Mouse (Mus musculus): ENCODE measurements around the gene Mtmr1.
"Not testable (repeated sequence)": the region's sequence is repeated elsewhere in the genome, so short reads cannot be mapped to it uniquely, and the experiment has no call there.

The Mtmr1 gene

DNA sequence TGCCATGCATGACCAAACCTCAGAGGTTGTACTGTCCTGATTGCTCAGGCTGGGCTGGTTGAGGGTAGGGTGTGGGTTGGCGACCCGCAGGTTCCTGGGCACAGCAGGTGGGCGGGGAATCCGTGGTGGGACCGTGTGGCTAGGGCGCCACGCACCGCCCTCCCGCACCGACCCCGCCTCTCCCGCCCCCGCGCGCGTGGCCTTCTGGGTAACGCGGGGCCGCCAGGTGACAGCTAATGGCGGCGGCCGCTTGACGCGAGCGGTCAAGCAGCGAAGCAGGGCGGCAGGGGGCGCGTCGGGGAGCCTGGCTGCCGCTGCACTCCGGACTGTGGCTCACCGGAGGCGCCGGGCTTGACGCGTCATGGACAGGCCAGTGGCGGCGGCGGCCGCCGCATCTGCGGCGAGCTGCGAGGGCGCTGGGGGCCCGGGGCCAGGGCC is at the start of gene Mtmr1:
Mtmr1 (plus strand) TSS at position 207 of the 438 bp plus-strand sequence.
- in situ Hi-C loops (cut with MboI; ENCODE audit: low pct_unique_long_range_greater_than_20kb in 1 of 2, low sequenced_read_pairs in 2 of 2, unreplicated experiment in 1 of 2), result no loop called here

DNA sequence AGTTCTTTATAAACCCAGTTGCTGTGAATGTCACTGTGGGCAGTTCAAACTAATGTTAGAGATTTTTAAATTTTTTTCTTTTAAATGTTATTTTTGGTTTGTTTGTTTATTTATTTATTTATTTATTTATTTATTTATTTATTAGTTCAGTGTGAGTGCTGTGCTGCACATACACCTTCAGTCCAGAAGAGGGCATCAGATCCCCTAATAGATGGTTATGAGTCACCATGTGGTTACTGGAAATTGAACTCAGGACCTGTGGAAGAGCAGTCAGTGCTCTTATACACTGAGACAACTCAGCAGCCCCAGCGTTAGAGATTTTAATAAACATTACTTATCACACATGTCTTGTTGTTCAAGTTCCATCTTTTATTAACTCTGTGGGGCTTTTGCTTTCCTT is 12.5 kb upstream of the Mtmr1 start:
- in situ Hi-C loops (cut with MboI; ENCODE audit: low pct_unique_long_range_greater_than_20kb in 1 of 2, low sequenced_read_pairs in 2 of 2, unreplicated experiment in 1 of 2), result no loop called here

DNA sequence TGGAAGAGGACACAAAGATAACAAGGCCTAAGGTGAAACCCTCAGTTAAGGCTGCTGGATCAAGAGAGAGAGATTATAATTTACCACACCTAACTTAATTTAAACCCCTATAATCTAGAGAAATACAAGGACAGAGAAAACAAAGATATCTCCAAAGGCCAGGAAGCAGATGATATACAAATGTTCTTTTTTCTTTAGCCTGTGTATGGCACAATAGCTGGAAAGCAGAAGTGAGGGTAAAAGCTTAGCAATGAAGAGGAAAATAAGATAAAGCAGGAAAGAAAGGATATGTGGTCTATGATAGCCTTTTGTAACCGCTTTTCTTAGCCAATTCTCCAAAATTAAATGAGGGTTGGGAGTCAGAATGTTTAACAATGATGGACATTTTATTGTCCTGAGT is 9.2 kb upstream of the Mtmr1 start:
- in situ Hi-C loops (cut with MboI; ENCODE audit: low pct_unique_long_range_greater_than_20kb in 1 of 2, low sequenced_read_pairs in 2 of 2, unreplicated experiment in 1 of 2), result no loop called here

DNA sequence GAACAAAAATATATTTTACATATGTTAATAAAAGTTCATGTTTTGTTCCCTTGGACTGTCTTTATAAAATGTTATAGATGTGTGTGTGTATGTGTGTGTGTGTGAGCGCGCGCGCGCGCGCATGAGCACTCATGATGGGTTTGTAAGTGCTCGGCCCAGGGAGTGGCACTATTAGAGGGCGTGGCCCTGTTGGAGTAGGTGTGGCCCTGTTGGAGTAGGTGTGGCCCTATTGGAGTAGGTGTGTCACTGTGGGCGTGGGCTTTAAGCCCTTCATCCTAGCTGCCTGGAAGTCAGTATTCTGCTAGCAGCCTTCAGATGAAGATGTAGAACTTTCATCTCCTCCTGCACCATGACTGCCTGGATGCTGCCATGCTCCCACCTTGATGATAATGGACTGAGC is 2.8 kb upstream of the Mtmr1 start:
- in situ Hi-C loops (cut with MboI; ENCODE audit: low pct_unique_long_range_greater_than_20kb in 1 of 2, low sequenced_read_pairs in 2 of 2, unreplicated experiment in 1 of 2), result not testable (repeated sequence)

DNA sequence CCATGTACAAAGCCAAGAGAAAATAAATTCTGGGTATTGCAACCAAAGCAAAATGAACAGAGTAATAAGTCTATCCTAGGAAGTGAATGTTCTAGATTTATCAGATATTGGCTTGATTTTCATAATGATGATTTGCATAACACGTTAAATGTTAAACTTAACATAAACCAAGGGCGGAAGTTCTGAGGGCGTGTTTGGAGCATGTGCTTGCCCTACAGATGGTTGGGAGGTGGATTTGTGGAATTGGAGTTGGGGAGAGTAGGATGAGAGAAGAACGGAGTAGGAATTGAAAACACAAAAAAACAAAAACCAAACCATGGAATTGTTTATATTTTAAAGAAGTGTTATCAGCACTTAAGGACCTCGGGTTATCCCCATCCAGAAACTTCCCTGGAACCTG is 498 bp upstream of the Mtmr1 start:
- in situ Hi-C loops (cut with MboI; ENCODE audit: low pct_unique_long_range_greater_than_20kb in 1 of 2, low sequenced_read_pairs in 2 of 2, unreplicated experiment in 1 of 2), result no loop called here

DNA sequence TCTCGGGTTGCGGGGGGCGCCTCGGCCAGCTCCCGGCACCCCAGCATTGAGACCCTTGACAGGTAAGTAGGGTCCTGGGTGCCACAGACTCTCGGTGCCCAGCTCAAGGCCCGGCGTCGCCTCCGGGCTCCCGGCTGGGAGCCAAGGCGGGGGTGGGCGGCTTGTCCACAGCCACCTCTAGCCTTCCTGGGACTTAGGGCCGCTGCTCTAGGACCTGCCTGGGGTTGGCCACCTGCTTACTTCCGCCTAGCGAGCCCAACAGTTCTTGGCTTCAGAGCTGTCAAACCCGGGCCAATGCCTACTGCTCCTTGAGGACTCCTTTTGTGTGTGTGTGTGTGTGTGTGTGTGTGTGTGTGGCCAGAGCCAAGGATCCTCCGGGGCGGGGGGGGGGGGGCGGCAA is 451 bp downstream of the Mtmr1 start:
- in situ Hi-C loops (cut with MboI; ENCODE audit: low pct_unique_long_range_greater_than_20kb in 1 of 2, low sequenced_read_pairs in 2 of 2, unreplicated experiment in 1 of 2), result no loop called here

DNA sequence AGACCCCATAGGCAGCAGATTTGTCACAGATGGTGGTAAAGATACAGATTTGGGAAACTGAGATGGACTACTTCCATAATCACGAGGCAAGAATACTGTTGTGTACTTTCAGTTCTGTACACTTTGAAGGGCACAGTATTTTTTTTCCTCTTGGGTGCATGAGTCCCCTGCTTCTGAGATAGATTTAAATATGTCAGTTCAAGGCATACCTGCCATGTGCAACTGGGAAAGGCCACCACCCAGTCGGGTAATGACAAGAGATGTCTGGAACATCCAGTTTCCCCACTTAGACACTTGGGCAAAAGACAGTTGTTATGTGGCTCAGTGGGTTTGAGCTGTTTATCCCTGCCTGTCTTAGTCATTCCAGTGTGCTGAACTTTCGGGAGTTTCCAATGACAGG is 950 bp downstream of the Mtmr1 start:
- in situ Hi-C loops (cut with MboI; ENCODE audit: low pct_unique_long_range_greater_than_20kb in 1 of 2, low sequenced_read_pairs in 2 of 2, unreplicated experiment in 1 of 2), result no loop called here

DNA sequence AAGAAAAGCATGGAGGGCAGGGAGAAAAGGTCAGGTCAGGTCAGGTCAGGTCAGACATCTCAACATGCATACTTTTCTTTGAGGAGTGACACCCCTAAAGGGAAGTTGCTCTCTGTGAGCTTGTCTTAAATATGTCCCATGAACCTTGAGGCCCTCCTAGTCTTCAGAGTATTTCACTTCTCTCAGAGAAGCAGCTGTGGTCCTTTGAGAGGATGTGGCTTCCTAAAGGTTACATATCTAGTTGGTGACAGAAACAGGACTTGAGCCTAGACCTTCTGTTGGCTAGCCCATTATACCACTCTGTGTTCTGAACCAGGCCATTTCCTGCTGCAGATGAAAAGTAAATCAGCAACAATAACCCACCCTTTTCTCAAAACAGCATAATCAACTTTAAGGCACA is 2.4 kb downstream of the Mtmr1 start:
- in situ Hi-C loops (cut with MboI; ENCODE audit: low pct_unique_long_range_greater_than_20kb in 1 of 2, low sequenced_read_pairs in 2 of 2, unreplicated experiment in 1 of 2), result no loop called here

DNA sequence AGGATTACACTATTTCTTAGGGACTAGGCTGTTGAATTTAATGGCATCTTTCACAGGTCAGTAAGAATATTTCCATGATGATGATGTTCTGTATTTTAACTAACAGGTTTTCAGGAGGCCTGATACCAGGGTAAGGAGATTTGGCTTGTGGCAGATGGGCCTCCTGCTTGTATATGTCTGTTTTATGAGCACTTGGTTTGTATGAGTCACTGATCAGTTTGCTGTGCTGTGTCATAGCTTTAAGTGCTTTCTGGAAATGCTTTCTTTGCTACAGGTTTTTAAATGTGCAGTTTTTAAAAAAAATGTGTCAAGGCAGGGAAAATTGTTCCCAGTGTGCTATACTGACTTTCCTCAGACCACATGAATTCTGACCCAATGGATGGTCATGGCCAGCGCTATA is 12.2 kb downstream of the Mtmr1 start:
- in situ Hi-C loops (cut with MboI; ENCODE audit: low pct_unique_long_range_greater_than_20kb in 1 of 2, low sequenced_read_pairs in 2 of 2, unreplicated experiment in 1 of 2), result no loop called here

DNA sequence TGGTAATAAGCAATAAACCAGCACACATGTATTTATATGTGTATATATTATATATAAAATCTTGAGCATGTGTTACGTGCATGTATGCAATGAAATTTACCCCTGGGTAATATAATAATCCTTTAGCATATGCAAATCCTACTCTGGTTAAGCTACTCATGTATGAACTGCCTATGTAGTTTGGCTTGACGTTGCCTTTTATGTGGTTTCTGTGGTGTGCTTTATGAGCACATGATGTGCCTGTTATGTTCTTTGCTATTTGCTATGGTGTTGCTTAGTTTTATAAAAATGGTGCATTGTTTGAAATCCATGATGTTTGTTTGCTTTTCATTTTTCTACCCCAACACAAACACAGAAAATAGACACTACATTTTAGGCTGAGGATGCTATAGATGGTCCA is 13.9 kb downstream of the Mtmr1 start:
- in situ Hi-C loops (cut with MboI; ENCODE audit: low pct_unique_long_range_greater_than_20kb in 1 of 2, low sequenced_read_pairs in 2 of 2, unreplicated experiment in 1 of 2), result no loop called here

DNA sequence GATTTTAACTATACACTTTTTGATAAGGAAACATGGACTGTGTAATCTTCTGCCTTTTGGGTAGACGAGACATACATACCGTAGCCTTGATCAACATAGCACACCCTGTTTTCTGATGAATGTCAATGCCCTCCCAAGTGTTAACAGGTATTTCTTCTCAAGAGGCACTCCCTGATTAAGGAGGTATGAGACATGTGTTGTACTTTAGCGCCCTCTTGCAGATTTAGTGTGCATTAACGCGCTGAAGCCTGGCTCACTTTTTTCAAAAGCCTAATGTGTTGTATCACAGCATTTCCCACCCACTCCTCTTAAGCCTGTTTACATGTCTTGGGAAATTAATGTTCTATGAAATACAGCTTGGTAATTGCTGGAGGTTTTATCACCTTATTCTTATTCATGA is 17.0 kb downstream of the Mtmr1 start:
- in situ Hi-C loops (cut with MboI; ENCODE audit: low pct_unique_long_range_greater_than_20kb in 1 of 2, low sequenced_read_pairs in 2 of 2, unreplicated experiment in 1 of 2), result no loop called here

DNA sequence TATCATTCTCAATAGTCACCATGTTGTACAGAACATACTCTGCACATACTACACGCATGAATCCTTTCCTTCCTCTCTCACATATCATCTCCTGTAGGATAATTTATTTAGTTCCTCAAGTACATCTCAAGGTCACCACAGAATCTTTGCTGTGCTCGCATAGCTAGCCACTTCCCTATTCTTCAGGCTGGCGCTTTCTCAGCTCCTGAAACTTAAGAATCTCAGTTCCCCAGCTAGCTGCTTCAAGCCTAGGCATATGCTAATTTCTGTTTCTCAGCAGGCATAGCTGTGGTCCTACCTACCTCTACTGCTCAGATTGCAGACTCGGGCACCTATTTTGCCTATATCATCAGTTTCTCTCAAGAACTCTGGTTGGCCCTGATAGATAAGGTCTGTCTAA is 31.8 kb downstream of the Mtmr1 start:
- in situ Hi-C loops (cut with MboI; ENCODE audit: low pct_unique_long_range_greater_than_20kb in 1 of 2, low sequenced_read_pairs in 2 of 2, unreplicated experiment in 1 of 2), result no loop called here

DNA sequence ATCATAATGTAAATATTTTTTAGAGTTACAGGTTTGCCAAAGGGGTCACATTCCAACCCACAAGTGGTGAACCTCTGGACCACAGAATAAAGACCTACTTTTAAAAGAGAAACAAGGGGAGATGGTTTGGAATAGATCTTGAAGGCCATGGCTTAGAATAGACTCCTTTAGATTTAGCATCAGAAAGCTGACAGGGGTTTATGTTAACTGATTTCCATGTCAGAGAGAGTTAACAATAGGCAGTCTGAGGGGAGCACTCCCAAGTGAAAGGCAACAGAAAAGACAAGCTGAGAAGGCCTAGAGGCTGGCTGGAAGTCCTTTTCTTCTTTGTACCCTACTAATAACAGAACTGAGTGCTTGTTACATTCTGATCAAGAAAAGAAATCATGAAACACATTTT is 41.7 kb downstream of the Mtmr1 start:
- in situ Hi-C loops (cut with MboI; ENCODE audit: low pct_unique_long_range_greater_than_20kb in 1 of 2, low sequenced_read_pairs in 2 of 2, unreplicated experiment in 1 of 2), result loop anchor here in 1 of 2 experiments (25.0 kb wide), 1 partner anchor 206 kb away; no protein-coding TSS in a partner anchor

DNA sequence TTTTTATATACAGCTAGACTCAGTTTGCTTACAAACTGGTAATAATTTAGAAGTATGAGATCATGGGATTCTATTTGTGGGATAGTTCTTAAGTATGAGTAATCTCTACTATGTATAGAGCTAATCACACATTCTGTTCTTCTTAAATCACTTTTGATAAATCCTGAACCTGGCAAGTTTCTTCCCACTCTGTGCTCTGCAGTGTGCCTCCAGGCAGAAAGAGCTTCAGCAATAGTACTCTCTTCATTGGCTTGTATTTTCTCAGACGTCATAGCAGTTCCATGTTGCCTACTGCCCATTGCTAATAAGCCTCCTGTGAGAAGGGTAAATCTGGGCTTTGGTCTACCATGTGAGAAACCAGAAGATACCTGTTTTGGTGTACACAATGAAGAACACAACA is 43.8 kb downstream of the Mtmr1 start:
- in situ Hi-C loops (cut with MboI; ENCODE audit: low pct_unique_long_range_greater_than_20kb in 1 of 2, low sequenced_read_pairs in 2 of 2, unreplicated experiment in 1 of 2), result loop anchor here in 1 of 2 experiments (25.0 kb wide), 1 partner anchor 204 kb away; no protein-coding TSS in a partner anchor

DNA sequence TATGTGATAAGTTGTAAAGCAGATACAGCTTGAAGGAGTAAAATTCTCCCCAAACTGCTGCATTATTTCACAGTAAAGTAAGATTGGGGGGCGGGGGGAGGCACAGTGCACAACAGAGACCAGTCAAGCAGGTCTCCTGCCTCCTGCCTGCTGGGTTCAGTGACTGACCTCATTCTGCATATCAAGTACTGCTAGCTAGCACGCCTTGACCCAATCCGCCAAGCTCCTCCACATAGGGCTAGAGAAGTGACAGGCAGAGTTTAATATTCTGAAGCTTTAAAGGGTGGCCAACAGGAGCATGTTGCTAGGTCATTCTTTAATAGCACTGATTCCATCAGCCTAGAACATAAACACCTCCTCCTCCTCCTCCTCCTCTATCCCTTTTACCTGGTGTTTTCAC is 48.2 kb downstream of the Mtmr1 start:
- in situ Hi-C loops (cut with MboI; ENCODE audit: low pct_unique_long_range_greater_than_20kb in 1 of 2, low sequenced_read_pairs in 2 of 2, unreplicated experiment in 1 of 2), result loop anchor here in 1 of 2 experiments (25.0 kb wide), 1 partner anchor 200 kb away; no protein-coding TSS in a partner anchor

DNA sequence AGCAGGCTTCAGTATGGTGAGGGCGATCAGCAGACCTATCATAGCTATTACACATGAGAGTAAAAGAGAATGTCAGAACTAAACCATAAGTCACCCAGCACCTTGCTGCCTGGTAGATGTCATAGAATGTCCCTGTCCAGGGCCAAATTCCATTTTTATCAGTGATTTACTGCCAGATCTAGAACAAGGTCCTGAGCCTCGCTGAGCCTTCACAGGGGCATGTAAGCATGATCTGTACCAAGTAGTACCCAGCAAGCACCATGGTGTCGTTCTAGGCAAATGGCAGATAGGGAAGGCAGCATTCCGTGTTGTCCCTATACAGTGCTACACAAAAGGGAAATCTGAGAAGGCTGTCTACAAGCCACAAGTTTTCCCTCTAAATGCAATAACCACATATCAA is 49.1 kb downstream of the Mtmr1 start:
- in situ Hi-C loops (cut with MboI; ENCODE audit: low pct_unique_long_range_greater_than_20kb in 1 of 2, low sequenced_read_pairs in 2 of 2, unreplicated experiment in 1 of 2), result loop anchor here in 1 of 2 experiments (25.0 kb wide), 1 partner anchor 199 kb away; no protein-coding TSS in a partner anchor

DNA sequence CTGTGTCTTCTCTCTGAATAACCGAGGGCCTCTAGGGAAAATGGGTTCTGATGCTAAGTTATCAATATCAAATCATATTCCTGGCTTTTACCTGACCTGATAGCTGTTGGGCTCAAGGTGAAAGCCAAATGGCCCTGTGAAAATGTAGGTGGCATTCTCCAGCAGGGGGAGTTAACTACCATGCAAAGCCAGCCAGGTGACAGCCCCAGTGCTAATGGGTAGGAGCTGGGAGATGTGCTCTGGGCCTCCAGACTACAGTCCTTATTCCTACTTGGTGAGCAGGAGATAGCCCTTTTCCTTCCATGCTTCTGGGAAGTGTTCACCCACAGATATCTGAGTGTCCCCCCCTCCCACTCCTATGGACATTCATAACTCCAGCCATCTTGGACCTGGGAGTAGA is 60.3 kb downstream of the Mtmr1 start:
- in situ Hi-C loops (cut with MboI; ENCODE audit: low pct_unique_long_range_greater_than_20kb in 1 of 2, low sequenced_read_pairs in 2 of 2, unreplicated experiment in 1 of 2), result loop anchor here (10.0 to 25.0 kb wide), 2 partner anchors 187 to 200 kb away; no protein-coding TSS in a partner anchor

DNA sequence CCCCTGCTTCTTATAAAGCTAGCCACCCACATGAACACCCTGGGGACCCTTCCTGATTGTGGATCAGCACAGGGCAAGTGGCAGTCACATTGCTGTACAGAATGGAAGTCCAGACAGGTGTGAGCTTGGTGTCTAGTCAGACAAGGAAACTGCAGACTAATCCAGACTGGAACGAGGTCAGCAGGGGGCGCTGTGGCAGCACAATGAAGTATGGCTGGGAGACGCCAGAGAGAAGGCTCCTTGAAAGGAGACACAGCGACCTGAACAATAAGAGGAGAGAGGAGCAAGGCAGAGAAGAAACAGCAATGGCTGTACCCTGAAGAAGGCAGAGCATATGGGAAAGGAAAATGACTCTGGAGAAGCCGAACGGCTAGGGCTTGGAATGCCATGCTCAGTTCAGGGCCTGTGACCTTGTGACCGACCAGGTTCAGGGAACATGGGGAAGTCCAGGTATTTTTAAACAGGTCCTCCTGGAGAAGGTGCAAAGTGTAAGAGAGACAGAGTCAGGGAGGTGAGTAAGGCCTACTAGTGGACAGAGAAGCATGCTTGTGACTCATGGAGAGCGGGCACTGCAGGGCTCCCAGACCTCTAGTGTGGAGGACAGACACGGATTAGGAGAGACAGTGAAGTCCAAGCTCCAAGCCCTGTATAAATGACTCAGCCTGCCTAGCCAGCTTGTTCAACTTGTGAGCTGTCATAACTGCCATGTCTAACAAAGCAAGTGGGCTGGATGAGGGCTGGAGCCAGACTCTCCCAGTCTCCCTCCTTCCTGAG is 61.4 kb downstream of the Mtmr1 start:
- in situ Hi-C loops (cut with MboI; ENCODE audit: low pct_unique_long_range_greater_than_20kb in 1 of 2, low sequenced_read_pairs in 2 of 2, unreplicated experiment in 1 of 2), result loop anchor here in 1 of 2 experiments (10.0 kb wide), 1 partner anchor 199 kb away; no protein-coding TSS in a partner anchor

DNA sequence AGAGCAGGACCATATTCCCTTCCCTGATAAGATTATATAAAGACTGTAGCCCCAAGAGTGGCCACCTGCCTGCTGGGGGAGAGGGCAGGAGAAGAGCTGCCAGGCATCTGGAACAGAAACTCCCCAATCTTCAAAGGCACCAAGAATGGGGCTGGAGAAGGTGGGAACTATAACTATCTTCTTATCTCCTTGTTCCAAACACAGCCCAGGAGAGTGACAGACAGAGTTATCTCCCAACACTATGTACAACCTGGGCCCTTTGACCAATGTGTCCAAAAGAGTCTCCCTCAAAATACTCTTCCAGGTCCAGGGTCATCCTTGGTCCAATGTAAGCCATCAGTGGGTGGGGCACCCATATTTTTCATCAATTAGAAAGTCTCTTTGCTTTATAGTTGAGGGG is 62.9 kb downstream of the Mtmr1 start:
- in situ Hi-C loops (cut with MboI; ENCODE audit: low pct_unique_long_range_greater_than_20kb in 1 of 2, low sequenced_read_pairs in 2 of 2, unreplicated experiment in 1 of 2), result loop anchor here in 1 of 2 experiments (10.0 kb wide), 1 partner anchor 197 kb away; no protein-coding TSS in a partner anchor

DNA sequence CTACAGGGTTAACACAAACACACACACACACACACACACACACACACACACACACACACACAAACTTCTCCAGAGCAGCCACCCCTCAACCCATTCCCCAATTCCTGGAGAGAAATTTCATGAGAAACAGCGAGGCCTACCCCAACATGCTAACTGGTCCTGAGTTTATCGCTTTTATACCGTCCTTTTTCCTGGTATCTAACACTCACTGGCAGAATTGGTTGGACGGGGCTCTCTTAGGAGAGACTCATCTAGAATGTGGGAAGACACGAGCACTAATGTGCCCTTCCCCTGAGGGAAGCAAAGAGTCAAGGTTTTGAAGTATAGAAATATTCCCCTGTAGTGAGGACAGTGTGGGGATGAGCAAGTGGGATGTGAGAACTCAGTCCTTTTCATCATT is 66.3 kb downstream of the Mtmr1 start:
- in situ Hi-C loops (cut with MboI; ENCODE audit: low pct_unique_long_range_greater_than_20kb in 1 of 2, low sequenced_read_pairs in 2 of 2, unreplicated experiment in 1 of 2), result no loop called here
